Mouse (Mus musculus) testis, adult 2 months (tissue): Measurements from ENCODE around the gene Fuca1. TPM values are rescaled to one million over a fixed set of nuclear protein-coding genes. Genes with fewer than 3 reads are reported as not detected.
A peak's percentile ranks its signal among the peaks of the same experiment; 100 is the strongest.

Experiments used
- H3K27ac ChIP-seq: fragments of 200-500 bp; 2 replicates; pipeline ENCODE4 v1.5.1; 2012; ENCODE audit warnings: low read depth, low read length; ENCODE audit not compliant: control insufficient read depth, insufficient read depth
- H3K27me3 ChIP-seq: fragments of 200-500 bp; 2 replicates; pipeline ENCODE4 v1.6.1; 2012; ENCODE audit warnings: mild to moderate bottlenecking, low read length, moderate library complexity; ENCODE audit not compliant: control insufficient read depth, insufficient read depth
- H3K36me3 ChIP-seq: fragments of 200-500 bp; 2 replicates; pipeline ENCODE4 v1.6.1; 2012; ENCODE audit warnings: mild to moderate bottlenecking, low read length; ENCODE audit not compliant: control insufficient read depth, insufficient read depth
- H3K4me1 ChIP-seq: fragments of 200-500 bp; 2 replicates; pipeline ENCODE4 v1.6.1; 2012; ENCODE audit warnings: low read length; ENCODE audit not compliant: control insufficient read depth, insufficient read depth
- H3K4me3 ChIP-seq: fragments of 200-500 bp; 2 replicates; pipeline ENCODE4 v1.5.1; 2012; ENCODE audit warnings: low read depth, mild to moderate bottlenecking, low read length, moderate library complexity, mixed read lengths; ENCODE audit not compliant: control insufficient read depth
- CTCF ChIP-seq: fragments of 200-500 bp; IDR thresholded peaks from 2 replicates; pipeline ENCODE4 v1.5.1; 2012; ENCODE audit warnings: low read depth, mild to moderate bottlenecking, inconsistent platforms, low read length, moderate library complexity; ENCODE audit not compliant: control insufficient read depth, insufficient read depth, insufficient replicate concordance
- POLR2A ChIP-seq: fragments of 200-500 bp; IDR thresholded peaks from 2 replicates; pipeline ENCODE4 v1.6.1; 2012; ENCODE audit warnings: low read depth, mild to moderate bottlenecking, inconsistent platforms, low read length, moderate library complexity; ENCODE audit not compliant: control insufficient read depth
- polyA plus RNA-seq: library from polyadenylated mRNA; depleted of rRNA; stranded (reverse); fragments of >200 nt; gene quantifications from 2 replicates; pipeline ENCODE4 v1.2.3, GENCODE M21; 2012

The Fuca1 gene
- polyA plus RNA-seq, 1 experiment, result 84.0 TPM

DNA sequence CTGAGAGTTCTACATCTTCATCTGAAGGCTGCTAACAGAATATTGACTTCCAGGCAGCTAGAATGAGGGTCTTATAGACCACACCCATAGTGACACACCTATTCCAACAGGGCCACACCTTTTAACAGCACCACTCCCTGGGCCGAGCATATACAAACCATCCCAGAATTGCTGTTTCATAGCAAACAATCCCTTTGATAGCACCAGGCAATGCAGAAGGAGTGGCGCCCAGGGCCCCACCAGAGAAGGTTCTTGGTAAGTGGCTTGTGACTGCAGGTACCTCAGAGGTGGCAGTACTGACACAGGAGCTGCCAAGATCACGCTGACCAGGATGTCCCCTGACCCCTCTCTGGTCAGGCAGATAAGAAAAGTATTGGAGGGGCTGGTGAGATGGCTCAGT, 32.6 kb downstream of the Fuca1 start:
- Histone ChIP-seq H3K27me3 (no peaks in the 10 kb centered on the region), H3K4me1 (peaks cover 2% of the 10 kb centered on the region; the same call in 1 of the 2 replicates), H3K4me3 (no peak overlapping the region), H3K36me3 (no peaks in the 10 kb centered on the region), H3K27ac (no peak overlapping the region)
- no peak for TF ChIP-seq POLR2A

DNA sequence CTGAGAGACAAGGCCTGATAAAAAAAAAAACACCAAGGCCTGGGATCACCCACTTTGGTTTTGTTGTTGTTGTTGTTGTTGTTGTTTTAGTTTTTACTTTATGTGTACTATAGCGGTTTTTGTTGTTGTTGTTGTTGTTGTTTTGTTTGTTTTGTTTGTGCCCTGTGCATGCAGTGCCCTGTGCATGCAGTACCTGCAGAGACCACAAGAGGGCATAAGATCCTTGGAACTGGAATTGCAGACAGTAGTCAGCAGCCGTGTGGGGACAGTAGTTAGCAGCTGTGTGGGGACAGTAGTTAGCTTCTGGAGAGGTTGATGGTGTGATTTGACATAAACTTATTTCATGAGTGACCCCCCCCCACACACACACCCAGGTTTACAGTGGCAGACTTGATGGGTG, 33.7 kb downstream of the Fuca1 start:
- no peak for TF ChIP-seq POLR2A
- TF ChIP-seq CTCF, result peak; percentile 89; the same call in 1 of the 2 replicates
- no peaks in the 10 kb centered on the region for H3K36me3 ChIP-seq

DNA sequence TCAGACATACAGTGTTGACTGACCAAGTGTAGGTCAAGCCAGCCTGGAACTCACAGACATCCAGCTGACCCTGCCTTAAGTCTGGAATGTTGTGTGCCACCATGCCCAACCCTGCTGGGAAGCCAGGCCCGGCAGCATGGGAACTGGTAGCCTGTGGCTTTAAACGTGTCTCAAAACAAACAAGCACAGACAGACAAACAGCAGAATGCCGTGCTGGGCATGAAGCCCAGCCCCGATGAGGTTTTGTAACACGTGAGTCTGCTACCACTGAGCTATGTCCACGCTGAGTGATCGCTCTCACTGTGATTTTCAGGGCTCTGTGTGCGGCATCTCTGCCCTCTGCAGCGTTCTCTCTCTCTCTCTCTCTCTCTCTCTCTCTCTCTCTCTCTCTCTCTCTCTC, 35.4 kb downstream of the Fuca1 start:
- no peaks in the 10 kb centered on the region for H3K27me3 ChIP-seq
- H3K27ac ChIP-seq, result no peak overlapping the region
- TF ChIP-seq CTCF (no peak), POLR2A (no peak)
- H3K4me1 ChIP-seq, result peaks cover 2% of the 10 kb centered on the region; the same call in 1 of the 2 replicates
- H3K36me3 ChIP-seq, result no peaks in the 10 kb centered on the region
- H3K4me3 ChIP-seq, result no peak overlapping the region

More for the DNA sequence above, 33.7 kb downstream of the Fuca1 start:
- Histone ChIP-seq H3K27me3 (no peaks in the 10 kb centered on the region), H3K27ac (no peak overlapping the region), H3K4me1 (peaks cover 2% of the 10 kb centered on the region; the same call in 1 of the 2 replicates), H3K4me3 (no peak overlapping the region)

DNA sequence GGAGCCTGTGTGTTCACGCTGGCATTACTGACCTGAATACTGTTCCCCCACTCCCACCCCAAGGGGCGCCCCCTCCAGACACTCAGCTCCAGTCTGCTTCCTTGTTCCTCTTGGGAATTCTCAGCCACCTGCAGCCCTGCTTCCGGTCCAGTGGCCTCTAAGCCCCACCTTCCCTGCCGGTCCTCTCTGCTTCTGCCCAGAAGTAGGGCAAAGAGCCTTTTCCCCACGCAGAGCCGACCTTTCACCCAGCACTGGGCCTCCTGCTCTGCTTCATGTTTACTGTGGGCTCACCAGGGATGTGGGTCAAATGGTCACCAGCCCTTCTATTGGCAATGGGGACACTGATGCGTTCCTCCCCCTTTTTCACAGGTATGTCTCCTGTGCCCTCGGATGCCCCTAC, 37.8 kb downstream of the Fuca1 start:
- Histone ChIP-seq H3K4me3 (no peak overlapping the region), H3K36me3 (no peaks in the 10 kb centered on the region), H3K27ac (no peak overlapping the region), H3K27me3 (no peaks in the 10 kb centered on the region), H3K4me1 (no peaks in the 10 kb centered on the region)
- no peak for TF ChIP-seq POLR2A

DNA sequence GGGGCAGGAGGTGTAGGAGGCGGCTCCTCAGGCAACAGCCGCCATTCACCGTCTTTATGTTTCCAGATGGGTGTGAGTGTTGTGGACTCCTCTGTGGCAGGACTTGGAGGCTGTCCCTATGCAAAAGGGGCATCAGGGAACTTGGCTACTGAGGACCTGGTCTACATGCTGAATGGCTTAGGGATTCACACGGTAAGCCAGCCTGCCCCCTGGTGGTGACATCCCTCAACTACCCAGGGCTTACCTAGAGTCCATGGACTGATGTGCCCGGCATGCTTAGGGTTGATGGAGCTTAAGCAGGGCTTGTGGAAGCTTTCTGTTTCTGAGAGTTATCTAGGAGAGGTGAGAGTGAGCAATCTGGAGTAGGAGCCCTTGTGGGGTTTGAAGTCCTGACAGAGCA, 40.2 kb downstream of the Fuca1 start:
- no peaks in the 10 kb centered on the region for H3K27me3 ChIP-seq
- no peak overlapping the region for H3K4me3 ChIP-seq
- no peaks in the 10 kb centered on the region for H3K36me3 ChIP-seq
- peaks cover 9% of the 10 kb centered on the region for H3K4me1 ChIP-seq
- TF ChIP-seq POLR2A, result no peak
- peak; percentile 96; the same call in 1 of the 2 replicates for TF ChIP-seq CTCF
- H3K27ac ChIP-seq, result no peak overlapping the region

DNA sequence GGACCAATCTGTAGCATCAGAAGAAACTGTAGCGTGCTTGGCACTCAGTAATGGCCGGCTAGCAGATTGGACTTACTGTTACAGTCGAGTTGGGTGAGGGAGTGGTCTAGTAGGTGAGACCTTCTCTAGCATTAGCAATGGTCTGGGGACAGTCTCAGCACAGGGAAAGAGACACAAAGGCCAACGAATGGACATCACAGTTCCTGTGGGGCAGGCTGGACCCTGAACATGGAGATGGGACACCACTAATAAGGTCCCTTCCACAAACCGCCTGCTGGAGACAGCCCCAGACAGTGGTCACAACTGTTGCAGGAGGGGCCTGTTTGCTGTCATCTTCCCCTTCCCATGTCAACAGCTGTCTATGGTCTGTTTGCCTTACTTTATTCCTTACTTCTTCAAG, 41.2 kb downstream of the Fuca1 start:
- Histone ChIP-seq H3K27me3 (no peaks in the 10 kb centered on the region), H3K4me1 (peaks cover 9% of the 10 kb centered on the region), H3K27ac (no peak overlapping the region), H3K4me3 (no peak overlapping the region), H3K36me3 (no peaks in the 10 kb centered on the region)
- no peak for TF ChIP-seq CTCF
- no peak for TF ChIP-seq POLR2A

DNA sequence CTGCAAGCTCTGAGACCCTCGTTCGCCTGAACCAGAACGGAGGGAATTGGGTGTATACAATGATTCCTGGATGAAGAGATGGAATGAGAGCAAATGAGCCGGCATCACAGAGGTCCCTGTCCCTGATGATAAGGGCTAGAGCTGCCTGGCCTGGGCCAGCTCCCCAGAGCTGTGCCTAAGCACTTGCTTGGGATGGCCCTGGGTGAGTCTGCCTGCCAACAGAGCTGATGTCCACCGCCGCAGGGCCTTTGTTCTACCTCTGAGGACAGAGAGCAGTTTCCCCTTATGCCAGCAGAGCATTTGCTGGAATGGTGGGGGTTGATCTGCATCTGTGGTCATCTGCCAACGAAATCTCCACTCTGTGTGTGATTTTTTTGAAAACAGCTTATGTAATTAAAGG, 41.7 kb downstream of the Fuca1 start:
- Histone ChIP-seq H3K27ac (no peak overlapping the region), H3K36me3 (no peaks in the 10 kb centered on the region), H3K4me1 (peaks cover 9% of the 10 kb centered on the region), H3K27me3 (no peaks in the 10 kb centered on the region), H3K4me3 (no peak overlapping the region)
- TF ChIP-seq CTCF, result no peak
- no peak for TF ChIP-seq POLR2A

DNA sequence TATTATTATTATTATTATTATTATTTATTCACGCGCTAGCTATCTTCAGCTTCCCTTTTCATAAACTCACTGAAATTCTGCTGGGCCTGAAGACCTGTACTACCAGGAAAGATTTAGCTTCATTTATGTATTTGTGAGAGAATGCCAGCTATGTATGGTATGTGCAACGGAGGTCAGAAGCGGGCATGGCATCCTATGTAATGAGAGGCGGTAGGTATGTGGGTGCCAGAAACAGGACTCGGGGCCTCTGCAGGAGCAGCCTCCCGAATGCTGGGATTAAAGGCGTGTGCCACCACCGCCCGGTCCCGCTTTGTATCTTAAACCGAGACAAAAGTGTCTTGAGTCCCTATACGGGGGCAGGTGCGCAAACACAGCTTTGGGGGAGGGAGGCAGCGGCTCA, 42.4 kb downstream of the Fuca1 start:
- Histone ChIP-seq H3K36me3 (no peaks in the 10 kb centered on the region), H3K27me3 (no peaks in the 10 kb centered on the region), H3K4me1 (peaks cover 9% of the 10 kb centered on the region), H3K4me3 (peak overlapping the region; percentile 86), H3K27ac (peak overlapping the region; percentile 80)
- no peak for TF ChIP-seq CTCF
- TF ChIP-seq POLR2A, result no peak
